Mouse (Mus musculus): ENCODE results near the gene Tmem242. TPM values are rescaled to one million over a fixed set of nuclear protein-coding genes. Genes with fewer than 3 reads are reported as not detected.

The Tmem242 gene
- total RNA-seq, 2 experiments from 2014 or later = 172 to 185 TPM

- no peak for DNase-seq
These were observed 23.5 kb downstream of the Tmem242 start for GRCm38 (mm10) chr17:5416518-5416917.

DNA sequence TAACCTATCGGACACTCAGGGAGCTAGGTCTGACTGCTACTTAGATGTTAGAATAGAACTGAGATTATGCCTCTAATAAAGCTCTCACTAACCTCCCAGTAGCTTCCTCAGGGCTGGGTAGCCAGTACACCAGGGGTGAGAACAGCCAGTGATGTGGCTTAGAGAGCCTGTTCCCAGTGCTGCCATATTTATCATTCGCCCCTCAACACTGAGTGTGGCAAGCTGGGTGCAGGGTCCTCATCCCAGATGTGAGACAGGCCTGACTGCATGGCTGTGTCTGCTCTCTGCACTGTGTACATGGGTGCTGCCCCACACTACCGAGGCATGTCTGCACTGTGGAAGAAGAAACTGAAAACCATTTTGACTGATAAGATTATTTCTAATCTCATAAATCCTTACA, 26.0 kb downstream of the Tmem242 start:
- no peak for DNase-seq

- no peak for DNase-seq
These were observed 26.7 kb downstream of the Tmem242 start for GRCm38 (mm10) chr17:5413350-5413749.

DNA sequence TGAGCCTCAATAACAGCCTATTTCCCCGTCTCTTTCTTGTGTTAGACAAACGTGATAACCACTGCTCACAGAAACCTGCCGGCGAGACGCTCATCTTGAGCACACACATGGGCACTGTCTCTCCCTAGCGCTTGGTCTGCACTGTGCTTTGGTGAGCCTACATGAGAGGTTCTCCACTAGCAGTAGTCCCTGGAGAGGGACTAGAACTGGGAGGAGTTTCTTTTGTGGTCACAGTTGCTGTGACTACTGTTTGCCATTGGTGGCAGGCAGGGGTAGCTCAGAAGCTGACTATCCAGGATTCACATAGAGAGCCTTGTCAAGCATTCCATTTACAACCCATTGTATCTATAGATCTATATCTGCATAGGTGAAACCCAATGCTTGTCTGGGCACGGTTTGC, 27.3 kb downstream of the Tmem242 start:
- no peak for DNase-seq

GRCm38 (mm10) chr17:5412301-5412700, 27.8 kb downstream of the Tmem242 start:
- DNase-seq = no peak

- DNase-seq = no peak
These were observed 28.9 kb downstream of the Tmem242 start for GRCm38 (mm10) chr17:5411205-5411604.

DNA sequence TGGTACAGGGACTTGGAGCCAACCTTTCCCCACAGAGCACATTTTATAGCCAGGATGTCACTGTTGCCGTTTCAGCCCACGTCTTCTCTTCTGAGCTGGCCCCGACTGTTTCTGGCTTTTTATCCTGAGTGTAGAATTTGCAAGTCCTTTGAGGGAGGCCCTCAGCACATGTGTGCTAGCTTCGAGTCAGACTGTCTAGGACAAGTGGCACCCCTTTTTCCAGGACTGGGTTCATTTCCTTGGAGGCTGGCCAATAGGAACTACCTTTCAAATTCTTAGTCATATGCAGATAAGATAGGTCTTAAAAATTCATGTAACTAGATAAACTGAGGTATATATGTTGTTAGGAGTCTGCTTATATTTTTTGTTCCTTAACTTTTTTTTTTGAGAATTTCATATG, 29.7 kb downstream of the Tmem242 start:
- DNase-seq = no peak

GRCm38 (mm10) chr17:5407030-5407429, 33.0 kb downstream of the Tmem242 start:
- DNase-seq = no peak

GRCm38 (mm10) chr17:5406566-5406965, 33.5 kb downstream of the Tmem242 start:
- no peak for DNase-seq

GRCm38 (mm10) chr17:5403885-5404284, 36.2 kb downstream of the Tmem242 start:
- no peak for DNase-seq

GRCm38 (mm10) chr17:5402624-5403023, 37.4 kb downstream of the Tmem242 start:
- peak; percentile 71 to 77 for DNase-seq

- DNase-seq = peak; percentile 41 to 81
These were observed 38.0 kb downstream of the Tmem242 start for GRCm38 (mm10) chr17:5402069-5402468.

GRCm38 (mm10) chr17:5401288-5401687, 38.8 kb downstream of the Tmem242 start:
- no peak for DNase-seq

GRCm38 (mm10) chr17:5400435-5401090, 39.5 kb downstream of the Tmem242 start:
- DNase-seq = no peak

DNA sequence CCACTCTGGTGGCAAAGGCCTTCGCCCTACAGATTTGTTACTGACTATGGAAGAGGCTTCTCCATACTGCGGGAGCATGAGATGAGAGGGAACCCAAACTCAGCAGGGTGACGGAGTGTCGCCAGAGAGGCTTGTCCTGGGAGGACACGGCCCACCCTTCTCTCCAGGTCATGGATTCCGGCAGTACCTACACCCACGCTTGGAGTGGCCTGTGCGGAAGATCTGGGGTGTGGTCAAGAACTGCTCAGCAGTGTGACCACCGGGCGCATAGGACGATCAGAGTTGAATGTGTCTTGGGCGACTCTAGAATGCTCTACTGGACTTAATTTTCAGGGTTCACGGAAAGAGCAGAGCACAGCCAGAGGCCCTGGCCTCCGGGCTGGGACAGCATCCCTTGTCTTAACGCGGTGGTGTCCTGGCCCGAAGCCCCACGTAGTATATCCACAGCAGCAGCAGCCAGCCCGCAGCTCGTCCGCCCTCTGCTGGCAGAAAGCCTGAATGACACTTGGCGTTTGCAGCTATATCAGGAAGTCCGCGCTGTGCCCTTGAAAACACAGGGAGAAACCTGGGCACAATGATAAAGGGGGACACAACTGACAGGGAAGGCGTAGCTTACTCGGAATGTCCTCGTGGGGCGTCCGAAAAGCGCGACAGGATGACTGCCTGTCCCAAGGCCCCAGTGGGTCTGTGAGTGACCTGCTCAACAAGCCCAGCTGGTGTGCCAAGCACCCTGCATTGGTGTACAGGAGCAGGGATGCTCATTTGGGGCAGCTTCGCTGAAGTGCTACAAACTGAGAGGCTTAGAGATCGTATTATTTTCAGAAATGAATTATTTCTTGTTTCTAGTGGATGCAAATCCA, 42.7 kb downstream of the Tmem242 start:
- peak; percentile 80 to 89 for DNase-seq

- no peak for DNase-seq
These were observed 43.8 kb downstream of the Tmem242 start for GRCm38 (mm10) chr17:5396213-5396612.

GRCm38 (mm10) chr17:5395454-5396205, 44.4 kb downstream of the Tmem242 start:
- DNase-seq = no peak

GRCm38 (mm10) chr17:5390682-5391081, 49.4 kb downstream of the Tmem242 start:
- no peak for DNase-seq

- no peak for DNase-seq
These were observed 51.7 kb downstream of the Tmem242 start for GRCm38 (mm10) chr17:5388351-5388750.

- no peak for DNase-seq
These were observed 53.0 kb downstream of the Tmem242 start for GRCm38 (mm10) chr17:5386885-5387545.

GRCm38 (mm10) chr17:5385694-5386093, 54.4 kb downstream of the Tmem242 start:
- no peak for DNase-seq

GRCm38 (mm10) chr17:5377930-5378310, 62.1 kb downstream of the Tmem242 start:
- no peak for DNase-seq

Measured in heart, adult 18-20 months (tissue).